Mouse (Mus musculus) cortical plate, adult 2 months (tissue): ENCODE data around the gene Ints7.

Experiments
- CTCF ChIP-seq: fragments of 200-500 bp; IDR thresholded peaks from 2 replicates; pipeline ENCODE4 v1.5.1; 2011; ENCODE audit warnings: mild to moderate bottlenecking, control low read depth, low read length; ENCODE audit not compliant: insufficient read depth; ENCODE audit errors: extremely low read depth
- POLR2A ChIP-seq: fragments of 200-500 bp; IDR thresholded peaks from 2 replicates; pipeline ENCODE4 v1.6.1; 2011; ENCODE audit warnings: mild to moderate bottlenecking, low read length, control low read depth; ENCODE audit not compliant: insufficient read depth; ENCODE audit errors: extremely low read depth

DNA sequence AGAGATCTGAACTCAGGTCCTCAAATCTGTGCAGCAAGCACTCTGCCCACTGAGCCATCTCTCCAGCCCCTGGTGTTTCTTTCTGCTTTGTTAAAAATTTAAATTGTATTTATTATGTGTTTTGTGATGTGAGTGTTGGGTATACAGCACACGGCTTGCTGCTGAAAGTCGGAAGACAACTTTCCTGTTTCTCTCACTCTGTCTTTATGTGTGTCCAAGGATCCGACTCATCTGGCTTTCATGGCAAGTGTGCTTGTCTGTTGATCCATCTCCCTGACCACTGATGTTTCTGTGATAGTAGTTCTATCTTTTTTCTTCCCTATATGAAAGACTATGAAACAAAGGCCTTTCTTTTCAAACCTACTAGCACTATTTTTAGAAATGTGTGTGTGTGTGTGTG, 65.4 kb downstream of the Ints7 start:
- no peak for TF ChIP-seq POLR2A
- TF ChIP-seq CTCF: no peak
